Mouse (Mus musculus) liver, postnatal 0 days (tissue): ENCODE measurements around the gene Gm45618.

Experiments
- CTCF ChIP-seq: sonication (generic); IDR thresholded peaks from 2 replicates; pipeline ENCODE4 v1.5.1; 2016; ENCODE audit warnings: antibody characterized with exemption, low read depth
- EP300 ChIP-seq: IDR thresholded peaks from 2 replicates; pipeline ENCODE4 v1.6.1; 2016; ENCODE audit warnings: antibody characterized with exemption, low read depth, mild to moderate bottlenecking

GRCm38 (mm10) chr7:142094301-142095143, 26.0 kb downstream of the Gm45618 start:
- TF ChIP-seq CTCF (no peak), EP300 (no peak)
